Mouse (Mus musculus) liver, embryonic 12.5 days (tissue): ENCODE results near the gene 1700037H04Rik. TPM values are rescaled to one million over a fixed set of nuclear protein-coding genes. Genes with fewer than 3 reads are reported as not detected.

Experiments used
- ATAC-seq: fragments of 200-750 bp; cut with Nextera tagmentation; 2 replicates; pipeline ENCODE4 v1.8.0; 2017; ENCODE audit warnings: moderate number of reproducible peaks, mild to moderate bottlenecking, moderate library complexity
- H3K27ac ChIP-seq: fragments of 300-500 bp; sonication (generic); 2 replicates; pipeline ENCODE4 v1.5.1; 2016; ENCODE audit warnings: mild to moderate bottlenecking
- H3K27me3 ChIP-seq: fragments of 300-500 bp; sonication (generic); replicated peaks from 2 replicates; pipeline ENCODE4 v1.6.1; 2016; ENCODE audit warnings: mild to moderate bottlenecking, moderate library complexity
- H3K36me3 ChIP-seq: fragments of 300-500 bp; sonication (generic); 2 replicates; pipeline ENCODE4 v1.6.1; 2016; ENCODE audit warnings: mild to moderate bottlenecking, moderate library complexity
- H3K4me1 ChIP-seq: fragments of 300-500 bp; sonication (generic); 2 replicates; pipeline ENCODE4 v1.6.1; 2016
- H3K4me2 ChIP-seq: fragments of 300-500 bp; sonication (generic); 2 replicates; pipeline ENCODE4 v1.6.1; 2016; ENCODE audit warnings: mild to moderate bottlenecking, moderate library complexity
- H3K4me3 ChIP-seq: fragments of 300-500 bp; sonication (generic); 2 replicates; pipeline ENCODE4 v1.5.1; 2016; ENCODE audit warnings: mild to moderate bottlenecking, moderate library complexity
- H3K9ac ChIP-seq: fragments of 300-500 bp; sonication (generic); 2 replicates; pipeline ENCODE4 v1.6.1; 2016; ENCODE audit warnings: mild to moderate bottlenecking, moderate library complexity
- H3K9me3 ChIP-seq: fragments of 300-500 bp; sonication (generic); replicated peaks from 2 replicates; pipeline ENCODE4 v1.6.1; 2016; ENCODE audit warnings: mild to moderate bottlenecking, moderate library complexity
- WGBS: fragments of 180-500 bp; shearing (Covaris S2); methylation state at CpG from one replicate; pipeline ENCODE4 v1.1.7; 2016; ENCODE audit not compliant: insufficient replicate concordance; 5-methylcytosine and 5-hydroxymethylcytosine counted together
- polyA plus RNA-seq: library from polyadenylated mRNA; unstranded; fragments of >200 nt; fragmentation: Nextera tagmentation; extraction: Ambion mirVana; gene quantifications from 2 replicates; pipeline ENCODE4 v1.2.1, GENCODE M21; 2016

1700037H04Rik gene
- polyA plus RNA-seq, 1 experiment from 2014 or later: 131 TPM

DNA sequence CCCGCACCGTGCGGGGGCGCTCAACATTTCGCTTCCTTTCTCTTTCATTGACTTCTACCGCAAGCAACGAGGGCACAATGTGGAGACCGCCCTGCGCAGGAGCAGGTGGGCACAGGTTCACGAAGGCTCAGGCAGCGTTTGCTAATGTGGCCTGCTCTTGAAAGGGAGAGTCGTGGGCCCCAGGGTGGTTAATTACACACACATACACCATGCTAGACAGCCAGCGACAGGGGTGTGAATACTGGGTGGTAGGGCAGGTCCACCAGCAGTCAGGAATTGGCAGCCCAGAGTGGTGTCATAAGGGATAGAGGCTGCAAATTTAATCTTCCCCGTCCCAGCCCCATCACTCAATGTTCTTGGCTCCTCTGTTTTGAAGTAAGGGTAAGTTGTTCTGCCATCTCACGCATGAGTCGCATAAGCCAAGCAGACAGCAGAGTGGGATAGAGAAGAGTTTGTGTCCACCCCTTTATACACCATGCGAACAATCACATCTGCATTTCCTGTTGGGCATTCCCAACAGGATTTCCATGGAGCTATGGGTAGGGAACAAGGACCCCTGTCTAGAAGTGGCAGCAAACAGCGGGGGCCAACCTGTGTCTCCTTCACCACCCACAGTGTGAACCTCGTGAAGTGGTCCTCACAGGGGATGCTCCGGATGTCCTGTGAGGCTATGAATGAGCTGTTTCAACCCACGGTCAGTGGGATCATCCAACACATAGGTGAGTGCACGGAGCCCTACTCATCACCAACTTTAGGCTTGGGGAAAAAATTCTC is 16.7 kb downstream of the 1700037H04Rik start:
- H3K4me1 ChIP-seq: peaks cover 69% of the 10 kb centered on the region
- no peaks in the 10 kb centered on the region for H3K27me3 ChIP-seq
- WGBS: 76% methylated on average over 22 of the region's 22 CpGs
- H3K9ac ChIP-seq: 0 out of 2 replicates have a peak overlapping the region, but pooled peaks have one; percentile 27
- H3K4me2 ChIP-seq: peak overlapping the region; percentile 39
- no peaks in the 10 kb centered on the region for H3K9me3 ChIP-seq
- no peak for ATAC-seq
- H3K36me3 ChIP-seq: peaks cover 91% of the 10 kb centered on the region
- no peak overlapping the region for H3K4me3 ChIP-seq
- no peak overlapping the region for H3K27ac ChIP-seq

DNA sequence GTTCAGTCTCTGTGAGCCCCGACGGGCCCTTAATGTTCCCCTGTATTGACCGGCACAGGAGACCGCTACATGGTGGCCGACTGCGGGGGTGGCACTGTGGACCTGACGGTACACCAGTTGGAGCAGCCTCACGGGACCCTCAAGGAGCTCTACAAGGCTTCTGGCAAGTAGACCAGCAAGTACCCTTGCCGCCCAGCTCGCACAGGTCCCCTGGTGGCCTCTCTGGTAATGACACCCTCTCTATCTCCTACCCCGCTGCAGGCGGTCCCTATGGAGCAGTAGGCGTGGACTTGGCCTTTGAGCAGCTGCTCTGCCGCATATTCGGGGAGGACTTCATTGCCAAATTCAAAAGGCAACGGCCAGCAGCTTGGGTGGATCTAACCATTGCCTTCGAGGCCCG is 17.3 kb downstream of the 1700037H04Rik start:
- Histone ChIP-seq H3K27me3 (no peaks in the 10 kb centered on the region), H3K9ac (peak overlapping the region; percentile 27), H3K4me1 (peaks cover 70% of the 10 kb centered on the region), H3K4me3 (no peak overlapping the region), H3K4me2 (peak overlapping the region; percentile 39), H3K27ac (peak overlapping the region; percentile 68), H3K9me3 (no peaks in the 10 kb centered on the region), H3K36me3 (peaks cover 91% of the 10 kb centered on the region)
- ATAC-seq: peak; percentile 79
- 25% methylated on average over 18 of the region's 18 CpGs for WGBS

DNA sequence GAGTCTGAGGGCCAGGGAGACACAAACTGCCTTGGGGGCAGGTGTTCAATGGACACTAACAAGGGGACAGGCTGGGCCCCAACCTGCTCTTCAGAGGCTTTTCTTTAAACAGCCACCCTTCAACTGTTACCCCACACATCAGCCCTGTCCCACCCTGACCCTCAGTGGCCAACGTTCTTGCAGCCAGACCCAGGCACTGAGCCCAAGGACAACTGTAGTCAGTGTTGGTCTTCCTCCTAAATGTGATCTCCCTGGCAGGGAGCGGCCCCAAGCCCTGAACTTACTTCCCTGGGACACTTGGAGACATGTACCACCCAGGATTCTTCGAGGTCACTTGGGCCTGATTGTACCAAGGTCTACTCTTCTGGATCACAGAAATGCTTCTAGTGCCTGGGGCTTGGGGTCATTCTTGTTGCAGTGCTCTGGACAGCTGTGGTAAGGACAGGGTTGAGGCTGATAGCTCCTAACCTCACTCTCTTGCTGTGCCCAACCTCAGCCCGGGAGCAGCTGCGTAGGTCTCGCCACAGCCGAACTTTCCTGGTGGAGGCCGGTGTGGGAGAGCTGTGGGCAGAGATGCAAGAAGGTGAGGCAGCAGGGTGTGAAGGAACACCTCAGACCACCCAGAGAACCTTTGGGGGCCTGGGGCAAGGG is 18.4 kb downstream of the 1700037H04Rik start:
- no peak overlapping the region for H3K4me3 ChIP-seq
- H3K27me3 ChIP-seq: no peaks in the 10 kb centered on the region
- H3K4me1 ChIP-seq: peaks cover 75% of the 10 kb centered on the region
- no peaks in the 10 kb centered on the region for H3K9me3 ChIP-seq
- H3K36me3 ChIP-seq: peaks cover 82% of the 10 kb centered on the region
- H3K4me2 ChIP-seq: no peak overlapping the region
- WGBS: 89% methylated on average over 8 of the region's 8 CpGs
- no peak for ATAC-seq
- peak overlapping the region; percentile 68 for H3K27ac ChIP-seq
- no peak overlapping the region for H3K9ac ChIP-seq

DNA sequence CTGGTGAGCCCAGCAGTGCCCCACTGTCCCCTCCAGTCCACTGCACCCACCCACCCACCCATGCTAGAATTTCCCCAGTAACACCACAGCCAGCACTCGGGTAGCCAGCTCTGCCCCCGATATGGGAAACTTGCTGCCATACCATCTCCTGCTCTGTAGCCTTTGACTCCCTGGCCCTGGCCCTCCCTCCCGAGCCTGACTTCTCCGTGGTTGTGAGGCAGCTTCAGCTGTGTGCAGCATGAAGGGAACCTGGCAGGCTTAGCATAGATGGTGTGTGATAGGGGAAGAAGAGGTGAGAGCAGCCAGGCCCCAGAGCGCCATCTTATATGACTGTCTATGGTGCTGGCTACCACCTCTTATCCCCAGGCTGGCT is 19.4 kb downstream of the 1700037H04Rik start:
- no peak overlapping the region for H3K4me2 ChIP-seq
- no peaks in the 10 kb centered on the region for H3K27me3 ChIP-seq
- no peaks in the 10 kb centered on the region for H3K9me3 ChIP-seq
- ATAC-seq: no peak
- 63% methylated on average over 5 of the region's 5 CpGs for WGBS
- no peak overlapping the region for H3K4me3 ChIP-seq
- peaks cover 78% of the 10 kb centered on the region for H3K4me1 ChIP-seq
- no peak overlapping the region for H3K9ac ChIP-seq
- H3K36me3 ChIP-seq: peaks cover 72% of the 10 kb centered on the region
- peak overlapping the region; percentile 68 for H3K27ac ChIP-seq

DNA sequence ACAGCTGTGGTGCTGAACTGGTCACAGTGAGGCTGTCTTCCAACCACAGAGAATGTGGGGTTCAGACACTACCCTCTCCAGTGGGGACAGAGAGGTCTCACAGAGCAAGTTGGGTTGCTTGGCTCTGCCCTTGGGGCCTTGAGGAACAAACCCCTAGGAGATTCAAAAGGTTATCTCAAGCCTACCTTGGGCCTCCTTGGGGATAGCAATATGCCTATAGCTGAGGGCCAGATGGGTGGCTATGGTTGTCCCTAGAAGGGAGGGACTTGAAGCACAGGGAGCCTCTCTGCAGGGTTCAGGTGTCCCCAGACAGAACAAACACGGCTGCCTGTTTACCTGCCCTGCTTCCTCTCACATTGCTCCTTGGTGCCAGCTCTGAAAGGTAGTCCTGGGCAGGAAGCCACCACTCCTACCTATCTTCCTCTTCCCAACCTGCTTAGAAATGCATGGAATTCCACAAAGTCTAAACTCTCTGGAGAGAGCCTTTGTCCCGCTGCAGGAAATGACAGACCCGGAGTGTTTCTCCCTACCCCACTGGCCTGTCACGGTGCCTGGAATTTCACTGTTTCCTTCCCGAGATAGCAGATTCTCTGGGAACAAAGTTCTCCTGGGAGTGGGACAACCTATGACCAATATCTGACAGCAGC is 19.9 kb downstream of the 1700037H04Rik start:
- H3K36me3 ChIP-seq: peaks cover 67% of the 10 kb centered on the region
- H3K4me3 ChIP-seq: no peak overlapping the region
- no peak for ATAC-seq
- no peaks in the 10 kb centered on the region for H3K27me3 ChIP-seq
- H3K4me1 ChIP-seq: peaks cover 79% of the 10 kb centered on the region
- H3K4me2 ChIP-seq: no peak overlapping the region
- 66% methylated on average over 5 of the region's 5 CpGs for WGBS
- H3K9ac ChIP-seq: no peak overlapping the region
- peak overlapping the region; percentile 68 for H3K27ac ChIP-seq
- no peaks in the 10 kb centered on the region for H3K9me3 ChIP-seq

DNA sequence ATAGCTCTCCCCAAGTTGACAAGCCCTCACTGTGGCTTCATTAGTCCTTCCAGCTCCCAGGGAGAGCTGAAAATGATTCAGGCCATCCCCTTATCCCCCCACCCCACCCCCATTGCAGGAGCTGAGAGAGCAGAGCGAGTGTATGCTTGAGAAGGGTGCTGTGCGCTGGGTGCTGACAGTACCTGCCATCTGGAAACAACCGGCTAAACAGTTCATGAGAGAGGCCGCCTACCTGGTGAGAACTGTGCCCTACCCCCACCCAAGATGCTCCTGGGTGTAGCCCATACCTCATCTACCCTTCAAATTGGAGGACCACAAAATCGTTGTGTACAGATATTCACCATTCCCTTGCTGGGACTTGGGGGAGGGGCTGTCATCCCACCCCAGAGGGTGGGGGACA is 20.6 kb downstream of the 1700037H04Rik start:
- Histone ChIP-seq H3K9me3 (no peaks in the 10 kb centered on the region), H3K36me3 (peaks cover 64% of the 10 kb centered on the region), H3K4me1 (peaks cover 86% of the 10 kb centered on the region), H3K4me2 (no peak overlapping the region), H3K27ac (peak overlapping the region; percentile 68; the same call in 1 of the 2 replicates), H3K27me3 (no peaks in the 10 kb centered on the region), H3K4me3 (no peak overlapping the region), H3K9ac (no peak overlapping the region)
- WGBS: 79% methylated on average over 5 of the region's 5 CpGs
- ATAC-seq: no peak

DNA sequence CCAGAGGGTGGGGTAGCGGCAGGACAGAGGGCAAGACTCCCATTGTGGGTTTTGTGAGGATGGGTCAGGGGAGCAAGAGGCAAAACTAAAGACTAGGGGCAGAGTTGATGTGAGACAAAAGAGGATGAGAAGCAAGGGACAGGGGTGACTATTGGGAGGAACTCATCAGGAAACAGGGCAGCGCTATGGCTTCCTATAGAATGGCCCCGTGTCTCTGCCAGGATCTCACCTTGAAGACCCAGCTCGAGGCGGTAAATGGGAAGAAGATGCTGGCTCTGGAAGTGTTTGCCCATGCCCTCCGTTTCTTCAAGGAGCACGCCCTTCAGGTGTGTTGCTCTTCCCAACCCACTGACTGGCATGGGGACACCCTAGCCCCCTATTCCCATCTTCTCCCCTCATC is 21.1 kb downstream of the 1700037H04Rik start:
- H3K4me3 ChIP-seq: no peak overlapping the region
- H3K27ac ChIP-seq: peak overlapping the region; percentile 99
- H3K36me3 ChIP-seq: peaks cover 65% of the 10 kb centered on the region
- ATAC-seq: no peak
- no peak overlapping the region for H3K9ac ChIP-seq
- H3K9me3 ChIP-seq: no peaks in the 10 kb centered on the region
- WGBS: 80% methylated on average over 7 of the region's 7 CpGs
- no peak overlapping the region for H3K4me2 ChIP-seq
- no peaks in the 10 kb centered on the region for H3K27me3 ChIP-seq
- H3K4me1 ChIP-seq: peaks cover 91% of the 10 kb centered on the region

DNA sequence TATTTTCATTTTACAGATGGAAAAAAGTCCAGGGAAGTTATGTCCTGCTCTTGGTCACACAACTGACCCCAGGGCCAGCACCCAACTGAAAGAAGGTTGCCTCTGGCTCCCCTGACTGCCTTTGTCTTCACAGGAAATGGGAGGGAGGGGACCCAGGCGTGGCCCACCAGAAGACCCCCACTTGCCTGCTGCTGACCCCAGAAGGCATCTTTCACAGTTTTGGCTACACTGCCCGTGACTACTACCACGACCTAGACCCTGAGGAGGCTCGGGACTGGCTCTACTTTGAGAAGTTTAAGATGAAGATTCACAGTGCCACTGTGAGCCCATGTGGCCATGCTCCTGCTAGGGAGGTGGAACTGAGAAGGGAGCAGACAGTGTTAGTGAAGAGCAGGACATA is 21.6 kb downstream of the 1700037H04Rik start:
- H3K27me3 ChIP-seq: no peaks in the 10 kb centered on the region
- no peak overlapping the region for H3K4me3 ChIP-seq
- H3K9me3 ChIP-seq: no peaks in the 10 kb centered on the region
- no peak overlapping the region for H3K4me2 ChIP-seq
- H3K27ac ChIP-seq: peak overlapping the region; percentile 99
- no peak overlapping the region for H3K9ac ChIP-seq
- peaks cover 93% of the 10 kb centered on the region for H3K4me1 ChIP-seq
- H3K36me3 ChIP-seq: peaks cover 63% of the 10 kb centered on the region
- 85% methylated on average over 4 of the region's 4 CpGs for WGBS
- no peak for ATAC-seq

DNA sequence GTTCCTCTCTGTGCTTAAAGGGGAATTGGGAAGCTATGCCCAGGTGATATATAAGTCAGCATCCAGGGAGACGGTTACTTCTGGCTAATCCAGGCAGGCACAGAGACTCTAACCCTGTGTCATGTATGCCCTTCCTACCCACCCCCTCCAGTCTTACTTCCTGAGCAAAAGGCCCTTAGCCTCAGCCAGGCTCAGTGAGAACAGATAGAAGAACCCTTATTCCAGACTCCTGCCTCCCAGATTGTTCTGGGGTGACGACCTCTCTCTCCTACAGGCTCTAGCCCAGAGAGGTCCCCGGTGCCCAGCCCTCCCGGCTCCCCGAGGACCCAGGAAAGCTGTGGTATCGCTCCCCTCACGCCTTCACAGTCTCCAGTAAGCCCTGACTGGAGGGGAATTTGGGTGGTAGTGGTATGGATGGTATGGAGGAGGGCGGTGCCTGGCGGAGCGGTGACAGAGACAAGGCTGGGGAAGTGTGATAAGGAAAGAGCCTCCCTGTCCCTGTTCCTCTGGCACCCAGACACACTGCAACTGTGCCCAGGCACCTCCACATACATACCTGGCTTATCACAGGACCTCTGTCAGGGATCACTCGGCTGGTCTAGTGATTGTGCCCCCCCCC is 24.3 kb downstream of the 1700037H04Rik start:
- Histone ChIP-seq H3K9me3 (no peaks in the 10 kb centered on the region), H3K36me3 (peaks cover 47% of the 10 kb centered on the region), H3K27me3 (no peaks in the 10 kb centered on the region), H3K27ac (peak overlapping the region; percentile 99), H3K9ac (peak overlapping the region; percentile 69), H3K4me2 (peak overlapping the region; percentile 61), H3K4me1 (peaks cover 89% of the 10 kb centered on the region), H3K4me3 (peak overlapping the region; percentile 29)
- 10% methylated on average over 11 of the region's 11 CpGs for WGBS
- ATAC-seq: peak; percentile 100

DNA sequence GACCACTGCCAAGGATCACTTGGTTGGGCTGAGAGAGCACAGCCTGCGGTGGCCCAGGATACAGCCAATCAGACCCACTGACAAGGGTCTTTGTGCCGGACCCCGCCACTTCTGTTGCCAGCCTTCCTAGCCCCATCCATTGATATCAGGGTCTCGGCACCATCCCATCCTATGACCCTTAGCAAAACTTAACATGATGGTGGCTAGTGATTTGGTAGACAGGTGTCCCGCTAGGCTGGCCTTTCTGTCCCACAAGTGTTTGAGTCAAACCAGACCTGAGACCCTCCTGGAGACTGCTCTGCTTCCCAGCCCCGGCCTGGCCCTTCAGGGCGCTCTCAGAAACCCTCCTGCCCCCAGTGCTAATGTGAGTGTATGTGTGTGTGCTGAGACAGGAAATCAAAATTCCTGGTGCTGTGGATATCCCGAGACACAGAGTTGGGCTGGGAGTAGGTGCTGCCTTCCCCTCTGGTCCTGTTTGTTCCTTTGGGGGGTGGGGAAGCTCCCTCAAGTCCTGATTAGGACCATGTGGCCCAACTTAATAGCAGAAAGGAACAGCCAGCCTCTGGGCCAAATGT is 25.0 kb downstream of the 1700037H04Rik start:
- Histone ChIP-seq H3K4me3 (no peak overlapping the region), H3K4me1 (peaks cover 85% of the 10 kb centered on the region), H3K9me3 (no peaks in the 10 kb centered on the region), H3K27me3 (no peaks in the 10 kb centered on the region), H3K4me2 (peak overlapping the region; percentile 61), H3K27ac (peak overlapping the region; percentile 99), H3K36me3 (peaks cover 42% of the 10 kb centered on the region), H3K9ac (peak overlapping the region; percentile 68)
- WGBS: 79% methylated on average over 8 of the region's 8 CpGs
- no peak for ATAC-seq

DNA sequence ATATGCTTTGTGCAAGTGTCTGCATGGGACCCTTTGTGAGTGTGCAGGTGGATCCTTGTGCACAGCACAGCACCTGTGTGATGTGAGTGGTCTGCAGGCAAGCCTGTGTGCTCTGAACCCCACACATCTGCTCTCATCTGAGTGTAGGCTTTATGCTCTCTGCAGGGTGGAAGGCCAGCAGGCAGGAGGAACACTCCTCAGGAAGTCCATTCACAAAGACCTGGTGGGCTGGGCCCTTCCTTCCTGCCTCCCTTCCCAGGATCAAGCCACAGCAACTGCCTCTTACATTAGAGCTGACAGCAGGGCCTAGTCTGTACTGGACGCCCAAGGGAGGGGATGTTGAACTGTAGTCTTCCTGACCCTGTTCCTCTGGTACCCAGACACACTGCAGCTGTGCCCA is 25.5 kb downstream of the 1700037H04Rik start:
- Histone ChIP-seq H3K9me3 (no peaks in the 10 kb centered on the region), H3K4me1 (peaks cover 85% of the 10 kb centered on the region), H3K27ac (peak overlapping the region; percentile 99), H3K27me3 (no peaks in the 10 kb centered on the region), H3K36me3 (peaks cover 36% of the 10 kb centered on the region), H3K4me2 (peak overlapping the region; percentile 61; the same call in 1 of the 2 replicates), H3K4me3 (no peak overlapping the region), H3K9ac (peak overlapping the region; percentile 68; the same call in 1 of the 2 replicates)
- 31% methylated on average over 1 of the region's 1 CpGs for WGBS
- no peak for ATAC-seq
